Mouse (Mus musculus) CH12.LX (cell line): Measurements from ENCODE around the gene Snx19. TPM values are rescaled to one million over a fixed set of nuclear protein-coding genes. Genes with fewer than 3 reads are reported as not detected.

ENCODE experiments used
- DNase-seq: peaks from one replicate; pipeline ENCODE4 v3.0.0-alpha.2; 2013; ENCODE audit errors: extremely low read depth
- H3K27ac ChIP-seq: 2 replicates; pipeline ENCODE4 v1.5.1; 2012; ENCODE audit warnings: low read depth, mild to moderate bottlenecking, control low read depth, moderate library complexity; ENCODE audit not compliant: insufficient read depth
- H3K27me3 ChIP-seq: replicated peaks from 2 replicates; pipeline ENCODE3; 2012; ENCODE audit warnings: inconsistent platforms
- H3K36me3 ChIP-seq, 2 experiments: replicated peaks in 1 of 2; 2 replicates each; pipeline versions ENCODE3 to v1.6.1; 2012; ENCODE audit warnings: inconsistent platforms in 1 of 2, low read length in 1 of 2, mild to moderate bottlenecking in 1 of 2, mixed read lengths in 1 of 2, moderate library complexity in 1 of 2; ENCODE audit not compliant: control insufficient read depth in 1 of 2, insufficient read depth in 1 of 2
- H3K4me1 ChIP-seq, 2 experiments: 2 replicates each; pipeline ENCODE4 v1.6.1; 2012; ENCODE audit warnings: inconsistent platforms in 1 of 2, moderate library complexity in 1 of 2; ENCODE audit not compliant: insufficient read depth in 2 of 2, control insufficient read depth in 1 of 2
- H3K4me2 ChIP-seq: 2 replicates; pipeline ENCODE4 v1.6.1; 2012; ENCODE audit warnings: low read depth, mild to moderate bottlenecking, control low read depth; ENCODE audit not compliant: poor library complexity, insufficient read depth, severe bottlenecking
- H3K4me3 ChIP-seq, 3 experiments: fragments of 150-350 bp in 1 of 3; sonication (generic) in 1 of 3; replicated peaks in 1 of 3; 2 replicates each; pipeline versions ENCODE3 to v1.5.1; 2011 to 2012; ENCODE audit warnings: low read depth in 2 of 3, low read length in 2 of 3, mild to moderate bottlenecking in 2 of 3, moderate library complexity in 2 of 3, control low read depth in 1 of 3, improper control_type of control experiment in 1 of 3, inconsistent platforms in 1 of 3, mixed read lengths in 1 of 3; ENCODE audit not compliant: poor library complexity in 1 of 3
- H3K79me2 ChIP-seq: replicated peaks from 2 replicates; pipeline ENCODE4 v1.6.1; 2012; ENCODE audit warnings: mild to moderate bottlenecking, moderate library complexity; ENCODE audit not compliant: control insufficient read depth, poor library complexity, insufficient read depth, severe bottlenecking; ENCODE audit errors: extremely low read depth
- H3K9ac ChIP-seq: 2 replicates; pipeline ENCODE4 v1.6.1; 2012; ENCODE audit warnings: low read depth, mild to moderate bottlenecking, control low read depth, moderate library complexity; ENCODE audit not compliant: insufficient read depth
- H3K9me3 ChIP-seq: replicated peaks from 2 replicates; pipeline ENCODE3; 2012; ENCODE audit warnings: low read length, inconsistent platforms, mixed read lengths
- CHD2 ChIP-seq: IDR thresholded peaks from 2 replicates; pipeline ENCODE4 v1.6.1; 2011; ENCODE audit warnings: low read length, improper control_type of control experiment
- E2F4 ChIP-seq: IDR thresholded peaks from 2 replicates; pipeline ENCODE4 v1.6.1; 2011; ENCODE audit warnings: low read depth, low read length, improper control_type of control experiment; ENCODE audit not compliant: insufficient replicate concordance
- ELF1 ChIP-seq: IDR thresholded peaks from 2 replicates; pipeline ENCODE4 v1.6.1; 2014; ENCODE audit warnings: low read depth, mild to moderate bottlenecking, inconsistent platforms, low read length, improper control_type of control experiment
- EP300 ChIP-seq: IDR thresholded peaks from 2 replicates; pipeline ENCODE4 v1.6.1; 2011; ENCODE audit warnings: low read length, improper control_type of control experiment
- ETS1 ChIP-seq: conservative IDR thresholded peaks from 2 replicates; pipeline ENCODE4 v1.6.1; 2012; ENCODE audit warnings: low read depth, mild to moderate bottlenecking, inconsistent platforms, low read length, improper control_type of control experiment, moderate library complexity
- HCFC1 ChIP-seq: IDR thresholded peaks from 2 replicates; pipeline ENCODE4 v1.6.1; 2012; ENCODE audit warnings: low read depth, mild to moderate bottlenecking, inconsistent platforms, low read length, improper control_type of control experiment
- KAT2A ChIP-seq: IDR thresholded peaks from 2 replicates; pipeline ENCODE4 v1.6.1; 2012; ENCODE audit warnings: low read length, improper control_type of control experiment, inconsistent platforms; ENCODE audit not compliant: insufficient replicate concordance
- MAX ChIP-seq: IDR thresholded peaks from 2 replicates; pipeline ENCODE4 v1.6.1; 2011; ENCODE audit warnings: low read length, improper control_type of control experiment
- MAZ ChIP-seq: IDR thresholded peaks from 2 replicates; pipeline ENCODE4 v1.6.1; 2012; ENCODE audit warnings: low read depth, mild to moderate bottlenecking, inconsistent platforms, low read length, improper control_type of control experiment, moderate library complexity
- MEF2A ChIP-seq: IDR thresholded peaks from 2 replicates; pipeline ENCODE4 v1.6.1; 2014; ENCODE audit warnings: low read depth, mild to moderate bottlenecking, inconsistent platforms, low read length, improper control_type of control experiment, borderline replicate concordance
- MXI1 ChIP-seq: IDR thresholded peaks from 2 replicates; pipeline ENCODE4 v1.6.1; 2011; ENCODE audit warnings: mild to moderate bottlenecking, low read depth, low read length, improper control_type of control experiment
- MYC ChIP-seq: IDR thresholded peaks from 2 replicates; pipeline ENCODE4 v1.6.1; 2011; ENCODE audit warnings: low read depth, mild to moderate bottlenecking, improper control_type of control experiment, low read length
- NELFE ChIP-seq: IDR thresholded peaks from 2 replicates; pipeline ENCODE4 v1.6.1; 2011; ENCODE audit warnings: low read depth, low read length, improper control_type of control experiment
- PAX5 ChIP-seq: IDR thresholded peaks from 2 replicates; pipeline ENCODE4 v1.6.1; 2012; ENCODE audit warnings: low read length, inconsistent platforms, mixed read lengths
- POLR2A ChIP-seq: IDR thresholded peaks from 2 replicates; pipeline ENCODE4 v1.6.1; 2011; ENCODE audit warnings: low read depth, mild to moderate bottlenecking, improper control_type of control experiment, low read length
- POLR2AphosphoS2 ChIP-seq: IDR thresholded peaks from 2 replicates; pipeline ENCODE4 v1.6.1; 2011; ENCODE audit warnings: low read depth, low read length, improper control_type of control experiment
- RAD21 ChIP-seq: IDR thresholded peaks from 2 replicates; pipeline ENCODE4 v1.6.1; 2011; ENCODE audit warnings: low read depth, mild to moderate bottlenecking, low read length, improper control_type of control experiment, moderate library complexity
- SMC3 ChIP-seq: IDR thresholded peaks from 2 replicates; pipeline ENCODE4 v1.6.1; 2011; ENCODE audit warnings: low read depth, low read length, improper control_type of control experiment
- TBP ChIP-seq: conservative IDR thresholded peaks from 2 replicates; pipeline ENCODE4 v1.6.1; 2011; ENCODE audit warnings: low read depth, low read length, improper control_type of control experiment
- TCF12 ChIP-seq: IDR thresholded peaks from 2 replicates; pipeline ENCODE4 v1.6.1; 2014; ENCODE audit warnings: low read depth, mild to moderate bottlenecking, inconsistent platforms, low read length, improper control_type of control experiment
- UBTF ChIP-seq: IDR thresholded peaks from 2 replicates; pipeline ENCODE4 v1.6.1; 2012; ENCODE audit warnings: low read depth, mild to moderate bottlenecking, inconsistent platforms, low read length, improper control_type of control experiment, moderate library complexity
- USF1 ChIP-seq: IDR thresholded peaks from 2 replicates; pipeline ENCODE4 v1.6.1; 2014; ENCODE audit warnings: low read depth, mild to moderate bottlenecking, inconsistent platforms, low read length, improper control_type of control experiment
- ZKSCAN1 ChIP-seq: IDR thresholded peaks from 2 replicates; pipeline ENCODE4 v1.6.1; 2012; ENCODE audit warnings: low read depth, inconsistent platforms, low read length, improper control_type of control experiment, borderline replicate concordance
- dilution Hi-C: fragments of 300-500 bp; cut with MboI; formaldehyde crosslinking; loops from 2 replicates; pipeline ENCODE4 v1.14.3; 2020; ENCODE audit warnings: low sequenced_read_pairs; ENCODE audit not compliant: extremely low pct_unique_long_range_greater_than_20kb, extremely low pct_ligation_motif_present
- in situ Hi-C: fragments of 300-500 bp; cut with MboI; formaldehyde crosslinking; loops from 3 replicates; pipeline ENCODE4 v1.14.3; 2019; ENCODE audit warnings: low sequenced_read_pairs, low pct_ligation_motif_present, low pct_unique_long_range_greater_than_20kb, mixed read lengths
- polyA plus RNA-seq: library from polyadenylated mRNA; unstranded; fragments of >175 nt; gene quantifications from 2 replicates; pipeline ENCODE4 v1.2.1, GENCODE M21; 2012; ENCODE audit warnings: low read depth; ENCODE audit not compliant: insufficient read length
- total RNA-seq, 2 experiments: library from RNA; depleted of rRNA; stranded (reverse); fragments of 300-350 nt in 1 of 2; fragments of >200 nt in 1 of 2; gene quantifications; 2 replicates each; pipeline ENCODE4 v1.2.3; 2012 to 2014

The Snx19 gene
- total and polyA plus RNA-seq, 3 experiments, result 9.5 to 19.3 (median 12.1) TPM

DNA sequence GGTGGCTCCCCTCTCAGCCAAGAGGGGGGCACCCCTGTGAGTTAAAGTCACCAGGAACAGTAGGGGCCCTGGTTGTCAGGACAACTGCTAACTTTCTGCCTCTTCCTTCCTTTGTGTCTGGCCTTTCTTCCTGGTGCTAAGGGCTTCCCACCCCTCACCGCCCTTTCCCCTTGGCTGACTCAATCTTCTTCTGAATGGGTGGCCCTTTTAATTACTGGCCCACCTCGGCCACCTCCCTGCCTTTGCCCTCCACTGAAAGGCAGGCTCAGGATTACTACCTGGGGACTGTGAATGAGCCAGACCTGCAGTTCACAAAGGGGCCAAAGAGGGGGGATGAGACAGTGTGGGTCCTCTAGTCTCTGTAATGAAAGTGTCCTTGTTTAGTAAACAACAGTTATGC lies 23.0 kb downstream of the Snx19 start:
- no peak for DNase-seq
- Histone ChIP-seq H3K9me3 (no peaks in the 10 kb centered on the region), H3K9ac (no peak overlapping the region), H3K4me1 (no peaks in the 10 kb centered on the region), H3K4me2 (no peak overlapping the region), H3K36me3 (peaks cover 39 to 90% of the 10 kb centered on the region in 2 experiments), H3K27ac (no peak overlapping the region), H3K27me3 (no peaks in the 10 kb centered on the region), H3K4me3 (no peak overlapping the region), H3K79me2 (no peaks in the 10 kb centered on the region)
- TF ChIP-seq MYC (no peak), ZKSCAN1 (no peak), POLR2A (no peak), USF1 (no peak), UBTF (no peak), MXI1 (no peak), NELFE (no peak), SMC3 (no peak), E2F4 (no peak), MAZ (no peak), RAD21 (no peak), POLR2AphosphoS2 (no peak), MEF2A (no peak), ETS1 (no peak), PAX5 (no peak), EP300 (no peak), KAT2A (no peak), HCFC1 (no peak), ELF1 (no peak)
- in situ Hi-C loops, result no loop called here
- dilution Hi-C loops, result no loop called here

DNA sequence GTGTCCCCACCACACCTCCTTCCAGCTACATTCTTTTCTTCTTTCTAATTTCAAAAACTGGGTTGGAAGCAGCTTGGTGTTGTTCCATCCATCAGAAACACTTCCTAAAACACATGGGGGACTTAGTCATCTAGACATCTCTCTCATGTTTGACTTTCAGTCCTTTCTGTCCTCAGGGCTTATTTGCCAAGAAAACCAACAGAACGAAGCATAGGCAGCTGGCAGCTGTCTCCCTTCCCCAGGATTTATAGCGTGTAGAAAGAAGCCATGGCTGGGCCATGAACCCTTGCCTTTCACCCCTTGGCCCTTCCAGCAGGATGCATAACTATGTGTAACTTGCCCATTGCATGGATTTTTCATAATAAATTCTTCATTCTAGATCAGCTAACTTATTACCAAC lies 23.9 kb downstream of the Snx19 start:
- TF ChIP-seq POLR2A, result no peak
- TF ChIP-seq NELFE, result no peak
- no peak for TF ChIP-seq TBP
- TF ChIP-seq TCF12, result no peak
- TF ChIP-seq SMC3, result no peak
- no peak for TF ChIP-seq MAX
- no peak for TF ChIP-seq UBTF
- no peak for TF ChIP-seq PAX5
- no peak for TF ChIP-seq CHD2
- TF ChIP-seq, all 38 proteins: peak for 0
- no peaks in the 10 kb centered on the region for H3K4me1 ChIP-seq
- H3K36me3 ChIP-seq, result peaks cover 30 to 86% of the 10 kb centered on the region in 2 experiments
- H3K27me3 ChIP-seq, result no peaks in the 10 kb centered on the region
- no peak overlapping the region for H3K27ac ChIP-seq
- DNase-seq, result no peak
- H3K9me3 ChIP-seq, result no peaks in the 10 kb centered on the region
- H3K79me2 ChIP-seq, result no peaks in the 10 kb centered on the region
- dilution Hi-C loops, result no loop called here
- in situ Hi-C loops, result no loop called here
- H3K4me3 ChIP-seq, result no peak overlapping the region
- H3K4me2 ChIP-seq, result no peak overlapping the region
- H3K9ac ChIP-seq, result no peak overlapping the region
